Mouse (Mus musculus): ENCODE measurements around the gene March7. TPM values are rescaled to one million over a fixed set of nuclear protein-coding genes. Genes with fewer than 3 reads are reported as not detected.

The March7 gene
- polyA plus RNA-seq, 1 experiment from 2014 or later, result 99.9 TPM

GRCm38 (mm10) chr2:60299323-60299722 lies 89.6 kb downstream of the March7 start:
- no peak overlapping the region for H3K27ac ChIP-seq
- no peaks in the 10 kb centered on the region for H3K9me3 ChIP-seq
- no peaks in the 10 kb centered on the region for H3K27me3 ChIP-seq
- no peaks in the 10 kb centered on the region for H3K4me1 ChIP-seq
- H3K9ac ChIP-seq, result no peak overlapping the region
- no peak overlapping the region for H3K4me2 ChIP-seq
- WGBS, result 93% methylated on average over 2 of the region's 2 CpGs
- H3K4me3 ChIP-seq (replicated peaks), result no peak overlapping the region
- no peaks in the 10 kb centered on the region for H3K36me3 ChIP-seq (replicated peaks)
- ATAC-seq (ENCODE audit: low FRiP score), result no peak

Other genes with a start within 250 kb of the March7 start
- 82.4 and 85.6 TPM in 2 replicates for gene Baz2b, start within 50 bp of the March7 start, polyA plus RNA-seq (2016; fragmentation: Nextera tagmentation; extraction: Ambion mirVana)
- gene Cd302, start 74.6 kb downstream of the March7 start, polyA plus RNA-seq (2016; fragmentation: Nextera tagmentation; extraction: Ambion mirVana), result 9.3 and 13.2 TPM in 2 replicates
- 1.2 and 1.9 TPM in 2 replicates for gene Ly75, start 173.4 kb downstream of the March7 start, polyA plus RNA-seq (2016; fragmentation: Nextera tagmentation; extraction: Ambion mirVana)

Measured in forebrain, embryonic 12.5 days (tissue).